Mouse (Mus musculus): ENCODE data around the gene Lgr5. TPM values are rescaled to one million over a fixed set of nuclear protein-coding genes. Genes with fewer than 3 reads are reported as not detected.

The Lgr5 gene
- polyA plus RNA-seq (2015; fragmentation: Nextera tagmentation; extraction: Ambion mirVana) = 0.49 and 0.73 TPM in 2 replicates

DNA sequence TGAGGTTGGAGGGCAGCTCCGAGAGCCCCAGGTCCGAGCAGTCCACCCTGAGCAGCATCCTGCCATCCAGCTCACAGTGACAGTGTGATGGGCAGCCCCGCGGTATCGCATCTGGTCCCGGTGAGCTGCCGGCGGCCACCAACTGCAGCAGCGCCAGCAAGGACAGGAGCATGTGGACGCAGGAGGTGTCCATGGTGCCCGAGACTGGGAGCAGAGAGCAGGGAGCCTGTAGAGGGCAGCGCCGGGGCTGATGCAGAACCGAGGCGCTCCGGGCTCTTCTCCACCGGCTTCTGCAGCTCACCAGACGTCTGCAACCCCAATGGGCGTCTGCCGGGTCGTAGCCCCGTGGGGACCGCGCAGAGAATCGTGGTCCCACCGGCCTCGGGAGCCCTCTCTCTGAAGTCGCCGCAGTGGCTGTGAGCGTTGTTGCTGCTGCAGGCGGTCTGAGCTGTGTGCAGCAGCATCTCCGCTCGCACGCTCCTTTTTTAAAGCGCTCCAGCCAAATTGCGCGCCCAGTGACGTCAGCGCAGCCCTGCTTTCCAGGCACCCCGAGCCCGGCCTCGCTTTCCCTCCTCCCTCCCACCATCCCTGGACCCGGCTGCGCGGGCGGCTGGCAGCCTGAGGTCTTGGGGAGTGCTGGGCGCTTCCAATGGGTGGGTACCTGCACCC, at the start of gene Lgr5:
Lgr5 (minus strand) TSS at position 480 of the 669 bp plus-strand sequence.
- 1% methylated on average over 47 of the region's 47 CpGs for WGBS (ENCODE audit: insufficient replicate concordance)
- no peaks in the 10 kb centered on the region for H3K36me3 ChIP-seq (replicated peaks; ENCODE audit: insufficient read depth, low read length)
- H3K4me2 ChIP-seq (ENCODE audit: low read depth, low read length) = peak within 1 kb of the TSS; percentile 76
- peaks cover 21% of the 10 kb centered on the region for H3K27me3 ChIP-seq (ENCODE audit: insufficient read depth, low read length)
- H3K4me3 ChIP-seq (ENCODE audit: low read depth, low read length) = peak within 1 kb of the TSS; percentile 48
- no peak within 1 kb of the TSS for H3K27ac ChIP-seq (ENCODE audit: low read depth)
- H3K9ac ChIP-seq (replicated peaks) = no peak within 1 kb of the TSS; the same call in 1 of the 2 replicates
- no peaks in the 10 kb centered on the region for H3K9me3 ChIP-seq (ENCODE audit: low read length)
- TF ChIP-seq EP300 (IDR thresholded peaks at IDR 0.05; ENCODE audit: low read depth) (no peak), CTCF (IDR thresholded peaks at IDR 0.05; ENCODE audit: low read depth) (peak; percentile 30)
- H3K4me1 ChIP-seq (ENCODE audit: insufficient read depth) = peaks cover 12% of the 10 kb centered on the region
- peak; percentile 77 for ATAC-seq
- DNase-seq = peak; percentile 56

DNA sequence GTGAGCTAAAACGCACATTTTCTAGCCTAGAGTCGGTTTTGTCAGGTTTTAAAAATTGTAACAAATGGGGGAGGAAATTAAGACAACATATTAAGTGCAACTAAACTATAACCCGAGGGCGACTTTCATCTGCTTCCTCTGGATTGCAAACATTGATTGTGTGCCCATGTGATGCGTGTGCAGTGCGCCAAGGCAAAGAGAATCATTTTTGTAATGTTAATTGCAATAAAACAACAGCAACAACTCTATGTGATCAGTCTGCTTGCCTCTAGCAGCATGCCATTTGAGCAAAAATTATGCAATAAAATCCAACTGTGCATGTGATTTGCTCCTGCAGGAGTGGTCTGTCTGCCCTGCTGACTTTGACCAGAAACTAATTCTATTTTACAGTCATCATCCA, 39.1 kb upstream of the Lgr5 start:
- Histone ChIP-seq H3K9me3 (ENCODE audit: low read length) (no peaks in the 10 kb centered on the region), H3K36me3 (replicated peaks; ENCODE audit: insufficient read depth, low read length) (no peaks in the 10 kb centered on the region), H3K27me3 (ENCODE audit: insufficient read depth, low read length) (no peaks in the 10 kb centered on the region), H3K9ac (replicated peaks) (no peak overlapping the region), H3K4me3 (ENCODE audit: low read depth, low read length) (no peak overlapping the region), H3K4me2 (ENCODE audit: low read depth, low read length) (no peak overlapping the region), H3K27ac (ENCODE audit: low read depth) (no peak overlapping the region), H3K4me1 (ENCODE audit: insufficient read depth) (no peaks in the 10 kb centered on the region)
- TF ChIP-seq EP300 (IDR thresholded peaks at IDR 0.05; ENCODE audit: low read depth) = no peak
- TF ChIP-seq CTCF (IDR thresholded peaks at IDR 0.05; ENCODE audit: low read depth) = no peak
- DNase-seq (no peak), ATAC-seq (no peak)
- WGBS (ENCODE audit: insufficient replicate concordance) = 77% methylated on average over 6 of the region's 6 CpGs

DNA sequence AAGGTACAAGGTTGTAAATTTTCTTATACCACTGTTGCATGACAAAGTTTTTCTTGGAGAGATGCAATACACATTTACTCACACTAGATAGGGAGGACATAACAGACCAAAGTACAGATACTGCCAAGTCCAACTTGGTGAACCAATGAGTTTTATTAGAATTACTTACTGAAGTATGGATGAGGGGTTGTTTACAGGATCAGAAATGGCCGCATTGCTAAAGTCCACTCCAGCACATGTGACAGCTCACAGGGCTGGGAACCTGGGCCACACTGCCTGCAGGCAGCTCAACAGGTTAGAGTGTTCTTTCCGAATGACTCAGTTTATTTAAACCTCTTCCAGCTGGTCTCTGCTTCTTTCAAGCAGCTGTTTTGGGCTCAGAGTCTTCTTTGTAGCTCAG, 37.4 kb upstream of the Lgr5 start:
- no peak for ATAC-seq
- Histone ChIP-seq H3K36me3 (replicated peaks; ENCODE audit: insufficient read depth, low read length) (no peaks in the 10 kb centered on the region), H3K27ac (ENCODE audit: low read depth) (no peak overlapping the region), H3K4me1 (ENCODE audit: insufficient read depth) (no peaks in the 10 kb centered on the region), H3K9me3 (ENCODE audit: low read length) (no peaks in the 10 kb centered on the region), H3K4me2 (ENCODE audit: low read depth, low read length) (no peak overlapping the region), H3K9ac (replicated peaks) (no peak overlapping the region), H3K27me3 (ENCODE audit: insufficient read depth, low read length) (no peaks in the 10 kb centered on the region), H3K4me3 (ENCODE audit: low read depth, low read length) (no peak overlapping the region)
- no peak for DNase-seq
- 87% methylated on average over 2 of the region's 2 CpGs for WGBS (ENCODE audit: insufficient replicate concordance)
- TF ChIP-seq CTCF (IDR thresholded peaks at IDR 0.05; ENCODE audit: low read depth) (no peak), EP300 (IDR thresholded peaks at IDR 0.05; ENCODE audit: low read depth) (no peak)

DNA sequence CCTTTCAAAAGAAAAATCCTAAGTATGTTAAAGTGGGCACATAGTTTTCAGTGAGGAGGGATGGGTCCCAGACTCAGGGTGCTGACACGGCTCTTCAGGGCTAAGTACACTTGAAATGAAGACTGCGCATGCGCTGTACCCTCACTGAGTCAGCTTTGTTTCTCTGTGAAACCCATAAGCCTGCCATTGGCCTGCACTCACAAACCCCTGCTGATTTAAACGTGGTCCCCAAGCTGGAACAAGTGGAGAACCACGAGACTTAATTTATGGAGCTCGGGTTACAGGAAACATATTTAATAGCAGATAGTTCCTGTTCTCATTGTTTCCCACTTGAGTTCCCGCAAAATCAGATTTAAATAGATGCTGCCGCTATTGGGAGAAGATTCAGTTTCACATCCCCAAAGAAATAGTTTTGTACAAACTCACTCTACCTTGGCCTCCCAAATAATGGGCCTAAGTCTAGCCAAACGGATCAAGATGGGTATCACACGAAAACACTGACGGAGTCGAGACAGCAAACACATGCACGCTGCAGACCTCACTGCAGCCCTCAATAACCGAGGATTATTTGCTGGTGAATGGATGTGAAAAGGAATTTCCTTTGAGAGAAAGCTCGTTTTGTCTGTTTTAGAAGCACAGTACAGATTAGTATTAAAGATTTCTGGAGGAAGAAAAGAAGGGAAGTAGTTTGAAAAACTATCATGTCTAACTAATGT, 36.5 kb upstream of the Lgr5 start:
- no peaks in the 10 kb centered on the region for H3K27me3 ChIP-seq (ENCODE audit: insufficient read depth, low read length)
- no peak overlapping the region for H3K4me3 ChIP-seq (ENCODE audit: low read depth, low read length)
- no peak for DNase-seq
- no peak overlapping the region for H3K9ac ChIP-seq (replicated peaks)
- no peak overlapping the region for H3K27ac ChIP-seq (ENCODE audit: low read depth)
- H3K4me2 ChIP-seq (ENCODE audit: low read depth, low read length) = no peak overlapping the region
- TF ChIP-seq CTCF (IDR thresholded peaks at IDR 0.05; ENCODE audit: low read depth) = no peak
- WGBS (ENCODE audit: insufficient replicate concordance) = 50% methylated on average over 15 of the region's 15 CpGs
- no peak for ATAC-seq
- H3K36me3 ChIP-seq (replicated peaks; ENCODE audit: insufficient read depth, low read length) = no peaks in the 10 kb centered on the region
- H3K4me1 ChIP-seq (ENCODE audit: insufficient read depth) = no peaks in the 10 kb centered on the region
- no peaks in the 10 kb centered on the region for H3K9me3 ChIP-seq (ENCODE audit: low read length)

DNA sequence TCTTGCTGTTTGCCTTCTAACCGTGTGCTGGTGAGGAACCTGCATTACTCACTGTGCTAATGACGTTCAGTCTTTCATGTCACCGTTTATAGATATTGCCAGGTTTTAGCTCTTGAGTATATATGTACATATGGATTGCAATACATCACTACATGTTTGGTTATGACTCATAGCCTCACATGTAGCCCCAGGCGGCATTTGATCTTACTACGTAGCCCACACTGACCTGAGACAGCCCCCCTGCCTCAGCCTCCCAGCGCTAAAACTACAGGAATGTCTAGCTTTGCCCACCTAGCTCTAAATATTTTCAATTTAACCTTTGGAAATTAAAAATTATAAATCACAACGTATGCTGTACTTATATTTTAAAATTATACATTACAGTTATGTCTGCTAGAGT, 35.9 kb upstream of the Lgr5 start:
- Histone ChIP-seq H3K27me3 (ENCODE audit: insufficient read depth, low read length) (no peaks in the 10 kb centered on the region), H3K36me3 (replicated peaks; ENCODE audit: insufficient read depth, low read length) (no peaks in the 10 kb centered on the region), H3K4me1 (ENCODE audit: insufficient read depth) (no peaks in the 10 kb centered on the region), H3K4me3 (ENCODE audit: low read depth, low read length) (no peak overlapping the region), H3K4me2 (ENCODE audit: low read depth, low read length) (no peak overlapping the region), H3K9me3 (ENCODE audit: low read length) (no peaks in the 10 kb centered on the region), H3K27ac (ENCODE audit: low read depth) (no peak overlapping the region), H3K9ac (replicated peaks) (no peak overlapping the region)
- 78% methylated on average over 7 of the region's 7 CpGs for WGBS (ENCODE audit: insufficient replicate concordance)
- TF ChIP-seq EP300 (IDR thresholded peaks at IDR 0.05; ENCODE audit: low read depth) = no peak
- no peak for TF ChIP-seq CTCF (IDR thresholded peaks at IDR 0.05; ENCODE audit: low read depth)
- ATAC-seq (no peak), DNase-seq (no peak)

DNA sequence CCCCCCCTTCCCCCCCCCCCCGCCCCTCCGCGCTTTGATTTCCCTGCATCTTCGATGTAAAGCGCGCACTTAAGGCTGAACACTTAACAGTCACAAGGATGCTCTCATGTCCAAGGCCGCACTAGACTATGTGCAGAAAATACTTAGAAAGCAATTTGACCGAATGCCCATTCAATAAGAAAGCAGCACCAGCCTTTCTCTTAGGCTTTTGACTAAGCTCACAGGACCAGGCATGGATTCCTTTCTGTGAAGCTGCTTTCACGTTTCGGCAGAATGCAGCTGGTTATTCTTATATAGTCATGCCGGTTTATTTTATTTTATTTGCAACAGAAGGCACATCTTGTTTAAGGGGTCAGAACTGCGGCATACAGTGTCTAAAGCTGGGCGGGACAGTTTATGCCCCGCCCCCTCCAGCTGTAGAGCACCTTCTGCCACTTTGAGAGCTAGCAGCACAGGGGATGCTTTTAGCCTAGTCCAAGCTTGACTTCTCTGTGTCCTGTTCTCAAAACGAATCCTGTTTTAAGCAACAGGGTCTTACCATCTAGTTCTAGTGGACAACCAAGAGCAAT, 30.8 kb upstream of the Lgr5 start:
- WGBS (ENCODE audit: insufficient replicate concordance) = 25% methylated on average over 15 of the region's 15 CpGs
- TF ChIP-seq CTCF (IDR thresholded peaks at IDR 0.05; ENCODE audit: low read depth) (no peak), EP300 (IDR thresholded peaks at IDR 0.05; ENCODE audit: low read depth) (no peak)

More for the DNA sequence above, 30.8 kb upstream of the Lgr5 start:
- no peaks in the 10 kb centered on the region for H3K36me3 ChIP-seq (replicated peaks; ENCODE audit: insufficient read depth, low read length)
- H3K4me1 ChIP-seq (ENCODE audit: insufficient read depth) = no peaks in the 10 kb centered on the region
- no peak overlapping the region for H3K4me3 ChIP-seq (ENCODE audit: low read depth, low read length)
- 0 out of 2 replicates have a peak overlapping the region, but pooled peaks have one; percentile 22 for H3K4me2 ChIP-seq (ENCODE audit: low read depth, low read length)
- DNase-seq (no peak), ATAC-seq (no peak)
- H3K27ac ChIP-seq (ENCODE audit: low read depth) = no peak overlapping the region
- H3K27me3 ChIP-seq (ENCODE audit: insufficient read depth, low read length) = no peaks in the 10 kb centered on the region
- no peak overlapping the region for H3K9ac ChIP-seq (replicated peaks)
- no peaks in the 10 kb centered on the region for H3K9me3 ChIP-seq (ENCODE audit: low read length)

Data from liver, postnatal 0 days (tissue).